Mouse (Mus musculus) forebrain, embryonic 11.5 days (tissue): Measurements from ENCODE around the gene Pla2g4a. TPM values are rescaled to one million over a fixed set of nuclear protein-coding genes. Genes with fewer than 3 reads are reported as not detected.
"Not testable (repeated sequence)": the region's sequence is repeated elsewhere in the genome, so short reads cannot be mapped to it uniquely, and the experiment has no call there.

Experiments
- ATAC-seq: fragments of 200-750 bp; cut with Nextera tagmentation; replicated peaks from 2 replicates; pipeline ENCODE4 v1.8.0; 2017; ENCODE audit warnings: moderate TSS enrichment; ENCODE audit not compliant: low FRiP score
- DNase-seq: peaks from one replicate; pipeline ENCODE4 v3.0.0-alpha.2; 2017; ENCODE audit warnings: low spot score
- H3K27ac ChIP-seq: fragments of 300-500 bp; sonication (generic); 2 replicates; pipeline ENCODE4 v1.5.1; 2014; ENCODE audit warnings: low read depth, low read length
- H3K27me3 ChIP-seq: fragments of 300-500 bp; sonication (generic); 2 replicates; pipeline ENCODE4 v1.6.1; 2014; ENCODE audit warnings: mild to moderate bottlenecking, low read length, mixed read lengths; ENCODE audit not compliant: control insufficient read depth, insufficient read depth
- H3K36me3 ChIP-seq: fragments of 300-500 bp; sonication (generic); 2 replicates; pipeline ENCODE4 v1.6.1; 2014; ENCODE audit warnings: mild to moderate bottlenecking, low read length, moderate library complexity, mixed read lengths; ENCODE audit not compliant: control insufficient read depth, insufficient read depth
- H3K4me1 ChIP-seq: fragments of 300-500 bp; sonication (generic); replicated peaks from 2 replicates; pipeline ENCODE4 v1.6.1; 2014; ENCODE audit warnings: low read length, mixed read lengths; ENCODE audit not compliant: control insufficient read depth, insufficient read depth
- H3K4me2 ChIP-seq: fragments of 300-500 bp; sonication (generic); 2 replicates; pipeline ENCODE4 v1.6.1; 2014; ENCODE audit warnings: low read depth, mild to moderate bottlenecking, low read length, moderate library complexity, mixed read lengths; ENCODE audit not compliant: severe bottlenecking
- H3K4me3 ChIP-seq: fragments of 300-500 bp; sonication (generic); 2 replicates; pipeline ENCODE4 v1.5.1; 2014; ENCODE audit warnings: low read depth, low read length
- H3K9ac ChIP-seq: fragments of 300-500 bp; sonication (generic); 2 replicates; pipeline ENCODE4 v1.6.1; 2014; ENCODE audit warnings: low read length
- H3K9me3 ChIP-seq: fragments of 300-500 bp; sonication (generic); 2 replicates; pipeline ENCODE4 v1.6.1; 2016; ENCODE audit warnings: low read length, mixed read lengths; ENCODE audit not compliant: control insufficient read depth
- WGBS: fragments of 180-500 bp; shearing (Covaris S2); extraction: QIAGEN DNeasy Blood & Tissue Kit; methylation state at CpG from one replicate; pipeline ENCODE4 v1.1.7; 2014; 5-methylcytosine and 5-hydroxymethylcytosine counted together
- polyA plus RNA-seq: library from polyadenylated mRNA; unstranded; fragments of >200 nt; fragmentation: Nextera tagmentation; extraction: Ambion mirVana; gene quantifications from 2 replicates; pipeline ENCODE4 v1.2.1, GENCODE M21; 2014

Gene Pla2g4a
- polyA plus RNA-seq, 1 experiment from 2014 or later = 3.4 TPM

- H3K9ac ChIP-seq = no peak overlapping the region
- no peak overlapping the region for H3K4me3 ChIP-seq
- H3K27ac ChIP-seq = no peak overlapping the region
- no peaks in the 10 kb centered on the region for H3K27me3 ChIP-seq
- 97% methylated on average over 3 of the region's 3 CpGs for WGBS
- DNase-seq (no peak), ATAC-seq (no peak)
- H3K9me3 ChIP-seq = no peaks in the 10 kb centered on the region
- no peak overlapping the region for H3K4me2 ChIP-seq
- H3K36me3 ChIP-seq = no peaks in the 10 kb centered on the region
- H3K4me1 ChIP-seq = no peaks in the 10 kb centered on the region
These were observed 14.7 kb downstream of the Pla2g4a start for GRCm38 (mm10) chr1:149946432-149946831.

GRCm38 (mm10) chr1:149943611-149944010, 17.5 kb downstream of the Pla2g4a start:
- no peak overlapping the region for H3K9ac ChIP-seq
- no peaks in the 10 kb centered on the region for H3K36me3 ChIP-seq
- no peaks in the 10 kb centered on the region for H3K9me3 ChIP-seq
- H3K27me3 ChIP-seq = no peaks in the 10 kb centered on the region
- 71% methylated on average over 2 of the region's 2 CpGs for WGBS
- no peak overlapping the region for H3K4me3 ChIP-seq
- H3K4me1 ChIP-seq = no peaks in the 10 kb centered on the region
- DNase-seq = no peak
- no peak for ATAC-seq
- H3K27ac ChIP-seq = no peak overlapping the region
- no peak overlapping the region for H3K4me2 ChIP-seq

GRCm38 (mm10) chr1:149940301-149940700, 20.8 kb downstream of the Pla2g4a start:
- DNase-seq (no peak), ATAC-seq (no peak)
- Histone ChIP-seq H3K4me2 (no peak overlapping the region), H3K4me1 (no peaks in the 10 kb centered on the region), H3K36me3 (no peaks in the 10 kb centered on the region), H3K27ac (no peak overlapping the region), H3K4me3 (no peak overlapping the region), H3K9me3 (no peaks in the 10 kb centered on the region), H3K9ac (no peak overlapping the region), H3K27me3 (no peaks in the 10 kb centered on the region)
- WGBS = 74% methylated on average over 1 of the region's 1 CpGs

- Histone ChIP-seq H3K4me1 (no peaks in the 10 kb centered on the region), H3K27me3 (no peaks in the 10 kb centered on the region), H3K4me2 (no peak overlapping the region), H3K4me3 (no peak overlapping the region), H3K27ac (no peak overlapping the region), H3K9ac (no peak overlapping the region), H3K36me3 (no peaks in the 10 kb centered on the region), H3K9me3 (no peaks in the 10 kb centered on the region)
- DNase-seq = no peak
- 93% methylated on average over 9 of the region's 9 CpGs for WGBS
- no peak for ATAC-seq
These were observed 21.6 kb downstream of the Pla2g4a start for GRCm38 (mm10) chr1:149939261-149940032.

GRCm38 (mm10) chr1:149937825-149938224, 23.3 kb downstream of the Pla2g4a start:
- Histone ChIP-seq H3K4me2 (no peak overlapping the region), H3K4me1 (no peaks in the 10 kb centered on the region), H3K4me3 (no peak overlapping the region), H3K36me3 (no peaks in the 10 kb centered on the region), H3K27ac (no peak overlapping the region), H3K27me3 (no peaks in the 10 kb centered on the region), H3K9ac (no peak overlapping the region), H3K9me3 (no peaks in the 10 kb centered on the region)
- DNase-seq = no peak
- no peak for ATAC-seq
- WGBS = 89% methylated on average over 4 of the region's 4 CpGs

- no peak overlapping the region for H3K4me3 ChIP-seq
- WGBS = 80% methylated on average over 5 of the region's 5 CpGs
- ATAC-seq (no peak), DNase-seq (no peak)
- no peak overlapping the region for H3K9ac ChIP-seq
- H3K4me1 ChIP-seq = no peaks in the 10 kb centered on the region
- H3K4me2 ChIP-seq = no peak overlapping the region
- no peaks in the 10 kb centered on the region for H3K27me3 ChIP-seq
- H3K36me3 ChIP-seq = no peaks in the 10 kb centered on the region
- H3K9me3 ChIP-seq = no peaks in the 10 kb centered on the region
- no peak overlapping the region for H3K27ac ChIP-seq
These were observed 31.9 kb downstream of the Pla2g4a start for GRCm38 (mm10) chr1:149929140-149929539.

- not testable (repeated sequence) for H3K27me3 ChIP-seq, H3K4me1 ChIP-seq, H3K27ac ChIP-seq, H3K9me3 ChIP-seq, ATAC-seq, H3K36me3 ChIP-seq, H3K4me3 ChIP-seq, H3K9ac ChIP-seq, H3K4me2 ChIP-seq, DNase-seq
- WGBS = 94% methylated on average over 1 of the region's 1 CpGs
These were observed 37.4 kb downstream of the Pla2g4a start for GRCm38 (mm10) chr1:149923737-149924136.

- no peaks in the 10 kb centered on the region for H3K36me3 ChIP-seq
- H3K4me2 ChIP-seq = no peak overlapping the region
- no peak overlapping the region for H3K9ac ChIP-seq
- WGBS = 23% methylated on average over 1 of the region's 1 CpGs
- ATAC-seq = no peak
- H3K4me1 ChIP-seq = no peaks in the 10 kb centered on the region
- H3K4me3 ChIP-seq = no peak overlapping the region
- H3K27ac ChIP-seq = no peak overlapping the region
- DNase-seq = no peak
- no peaks in the 10 kb centered on the region for H3K9me3 ChIP-seq
- H3K27me3 ChIP-seq = no peaks in the 10 kb centered on the region
These were observed 38.9 kb downstream of the Pla2g4a start for GRCm38 (mm10) chr1:149922219-149922618.

GRCm38 (mm10) chr1:149921325-149921724, 39.8 kb downstream of the Pla2g4a start:
- H3K27me3 ChIP-seq = no peaks in the 10 kb centered on the region
- WGBS = 89% methylated on average over 5 of the region's 5 CpGs

More at GRCm38 (mm10) chr1:149921325-149921724, 39.8 kb downstream of the Pla2g4a start:
- H3K4me3 ChIP-seq = no peak overlapping the region
- no peaks in the 10 kb centered on the region for H3K9me3 ChIP-seq
- ATAC-seq (no peak), DNase-seq (no peak)
- H3K9ac ChIP-seq = no peak overlapping the region
- H3K4me2 ChIP-seq = no peak overlapping the region
- no peaks in the 10 kb centered on the region for H3K36me3 ChIP-seq
- H3K4me1 ChIP-seq = no peaks in the 10 kb centered on the region
- H3K27ac ChIP-seq = no peak overlapping the region
